Mouse (Mus musculus): ENCODE data around the gene Lck. TPM values are rescaled to one million over a fixed set of nuclear protein-coding genes. Genes with fewer than 3 reads are reported as not detected.

Lck gene
- polyA plus RNA-seq, 1 experiment, result 109 TPM

DNA sequence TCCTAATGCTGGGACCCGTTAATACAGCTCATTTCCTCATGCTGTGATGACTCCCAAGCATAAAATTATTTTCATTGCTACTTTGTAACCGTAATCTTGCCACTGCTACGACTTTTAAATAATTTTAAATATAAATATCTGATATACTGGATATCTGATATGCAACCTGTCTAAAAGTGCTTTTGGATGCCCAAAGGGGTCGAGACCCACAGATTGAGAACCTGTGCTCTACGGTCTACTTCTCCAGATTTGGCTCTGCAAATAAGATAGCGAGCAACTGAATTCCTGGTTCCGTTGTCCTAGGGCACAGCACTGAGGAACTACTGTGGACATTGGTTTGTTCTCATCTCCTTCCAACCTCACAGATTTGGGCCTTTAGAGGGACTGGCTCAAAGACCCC lies 4.2 kb upstream of the Lck start:
- Histone ChIP-seq H3K27ac (ENCODE audit: insufficient read depth, low read length) (no peak overlapping the region), H3K27me3 (ENCODE audit: control insufficient read depth, insufficient read depth, low read length) (no peaks in the 10 kb centered on the region), H3K36me3 (ENCODE audit: control insufficient read depth, insufficient read depth, low read length) (no peaks in the 10 kb centered on the region), H3K4me3 (ENCODE audit: extremely low read depth, insufficient read depth, insufficient read length) (no peak overlapping the region), H3K4me1 (ENCODE audit: control insufficient read depth, insufficient read depth, insufficient read length) (peaks cover 26% of the 10 kb centered on the region; the same call in 1 of the 2 replicates)
- no peak for TF ChIP-seq POLR2A (IDR thresholded peaks at IDR 0.05; ENCODE audit: low read depth, low read length)
- DNase-seq (ENCODE audit: low read depth in 1 of 2, low spot score in 2 of 2), result no peak
- 82% methylated on average over 7 of the region's 7 CpGs for WGBS

DNA sequence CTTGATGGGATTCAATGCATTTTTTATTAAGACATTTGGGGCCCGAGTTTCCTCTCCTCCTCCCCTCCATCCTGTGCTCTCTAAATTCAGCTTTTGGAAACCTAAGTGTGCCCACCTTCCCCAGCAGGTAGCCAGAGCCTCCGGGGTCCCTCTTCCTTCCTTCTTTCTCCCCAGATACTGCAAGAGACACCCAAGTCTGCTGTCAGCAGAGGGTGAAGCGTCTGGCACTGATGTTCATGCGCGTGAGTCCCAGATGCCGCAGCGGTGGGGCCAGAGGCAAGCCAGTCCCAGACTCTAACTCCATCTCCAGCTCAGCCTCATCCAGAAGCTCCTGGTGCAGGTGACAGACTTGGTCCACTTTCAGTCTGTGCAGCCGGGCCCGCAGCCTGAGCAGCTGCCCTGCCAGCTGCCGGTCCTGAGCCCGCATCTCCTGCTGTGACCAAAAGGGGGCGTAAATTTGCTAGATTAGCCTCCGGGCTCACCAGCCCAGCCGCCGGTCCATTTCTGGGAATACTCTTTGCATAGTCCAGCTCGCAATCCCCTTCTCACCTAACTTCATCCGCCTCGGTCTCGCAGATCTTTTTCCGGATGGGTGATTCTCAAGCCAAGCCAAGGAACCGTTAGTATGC lies 3.5 kb upstream of the Lck start:
- TF ChIP-seq CTCF (IDR thresholded peaks at IDR 0.05; ENCODE audit: extremely low read depth, insufficient read depth, insufficient read length, insufficient replicate concordance) (peak; percentile 63), POLR2A (IDR thresholded peaks at IDR 0.05; ENCODE audit: low read depth, low read length) (no peak)
- no peaks in the 10 kb centered on the region for H3K36me3 ChIP-seq (ENCODE audit: control insufficient read depth, insufficient read depth, low read length)
- H3K27ac ChIP-seq (ENCODE audit: insufficient read depth, low read length), result peak overlapping the region; percentile 35
- H3K27me3 ChIP-seq (ENCODE audit: control insufficient read depth, insufficient read depth, low read length), result no peaks in the 10 kb centered on the region
- WGBS, result 22% methylated on average over 21 of the region's 21 CpGs
- peak overlapping the region; percentile 29 for H3K4me3 ChIP-seq (ENCODE audit: extremely low read depth, insufficient read depth, insufficient read length)
- peaks cover 26% of the 10 kb centered on the region; the same call in 1 of the 2 replicates for H3K4me1 ChIP-seq (ENCODE audit: control insufficient read depth, insufficient read depth, insufficient read length)
- peak in 1 of 2 experiments; percentile 79 for DNase-seq (ENCODE audit: low read depth in 1 of 2, low spot score in 2 of 2)

GRCm38 (mm10) chr4:129575171-129575844 lies 1.9 kb upstream of the Lck start:
- H3K36me3 ChIP-seq (ENCODE audit: control insufficient read depth, insufficient read depth, low read length), result no peaks in the 10 kb centered on the region
- peak; percentile 89 to 95 for DNase-seq (ENCODE audit: low read depth in 1 of 2, low spot score in 2 of 2)
- peak overlapping the region; percentile 98 for H3K27ac ChIP-seq (ENCODE audit: insufficient read depth, low read length)
- H3K4me1 ChIP-seq (ENCODE audit: control insufficient read depth, insufficient read depth, insufficient read length), result peaks cover 25% of the 10 kb centered on the region; the same call in 1 of the 2 replicates
- WGBS, result 4% methylated on average over 7 of the region's 8 CpGs
- H3K4me3 ChIP-seq (ENCODE audit: extremely low read depth, insufficient read depth, insufficient read length), result peak overlapping the region; percentile 34
- no peaks in the 10 kb centered on the region for H3K27me3 ChIP-seq (ENCODE audit: control insufficient read depth, insufficient read depth, low read length)
- TF ChIP-seq POLR2A (IDR thresholded peaks at IDR 0.05; ENCODE audit: low read depth, low read length) (peak; percentile 12), CTCF (IDR thresholded peaks at IDR 0.05; ENCODE audit: extremely low read depth, insufficient read depth, insufficient read length, insufficient replicate concordance) (no peak)

DNA sequence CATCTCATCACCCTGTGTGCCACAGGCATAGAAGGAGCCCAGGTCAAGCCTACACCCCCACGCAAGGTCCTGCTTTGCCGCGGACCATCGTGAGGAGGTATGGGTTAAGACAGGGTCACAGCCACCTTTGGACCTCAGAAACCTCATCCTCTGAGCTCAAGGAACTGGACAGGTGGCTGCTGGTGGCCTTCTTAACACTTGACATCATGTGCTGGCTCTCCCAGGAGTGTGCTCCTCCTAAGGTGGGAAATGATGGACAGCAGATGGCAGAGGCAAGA lies 409 bp downstream of the Lck start:
- no peak for DNase-seq (ENCODE audit: low read depth in 1 of 2, low spot score in 2 of 2)
- Histone ChIP-seq H3K36me3 (ENCODE audit: control insufficient read depth, insufficient read depth, low read length) (no peaks in the 10 kb centered on the region), H3K27me3 (ENCODE audit: control insufficient read depth, insufficient read depth, low read length) (no peaks in the 10 kb centered on the region), H3K27ac (ENCODE audit: insufficient read depth, low read length) (peak overlapping the region; percentile 88), H3K4me3 (ENCODE audit: extremely low read depth, insufficient read depth, insufficient read length) (peak overlapping the region; percentile 58), H3K4me1 (ENCODE audit: control insufficient read depth, insufficient read depth, insufficient read length) (peaks cover 21% of the 10 kb centered on the region; the same call in 1 of the 2 replicates)
- 89% methylated on average over 4 of the region's 4 CpGs for WGBS
- TF ChIP-seq POLR2A (IDR thresholded peaks at IDR 0.05; ENCODE audit: low read depth, low read length) (no peak), CTCF (IDR thresholded peaks at IDR 0.05; ENCODE audit: extremely low read depth, insufficient read depth, insufficient read length, insufficient replicate concordance) (no peak)

DNA sequence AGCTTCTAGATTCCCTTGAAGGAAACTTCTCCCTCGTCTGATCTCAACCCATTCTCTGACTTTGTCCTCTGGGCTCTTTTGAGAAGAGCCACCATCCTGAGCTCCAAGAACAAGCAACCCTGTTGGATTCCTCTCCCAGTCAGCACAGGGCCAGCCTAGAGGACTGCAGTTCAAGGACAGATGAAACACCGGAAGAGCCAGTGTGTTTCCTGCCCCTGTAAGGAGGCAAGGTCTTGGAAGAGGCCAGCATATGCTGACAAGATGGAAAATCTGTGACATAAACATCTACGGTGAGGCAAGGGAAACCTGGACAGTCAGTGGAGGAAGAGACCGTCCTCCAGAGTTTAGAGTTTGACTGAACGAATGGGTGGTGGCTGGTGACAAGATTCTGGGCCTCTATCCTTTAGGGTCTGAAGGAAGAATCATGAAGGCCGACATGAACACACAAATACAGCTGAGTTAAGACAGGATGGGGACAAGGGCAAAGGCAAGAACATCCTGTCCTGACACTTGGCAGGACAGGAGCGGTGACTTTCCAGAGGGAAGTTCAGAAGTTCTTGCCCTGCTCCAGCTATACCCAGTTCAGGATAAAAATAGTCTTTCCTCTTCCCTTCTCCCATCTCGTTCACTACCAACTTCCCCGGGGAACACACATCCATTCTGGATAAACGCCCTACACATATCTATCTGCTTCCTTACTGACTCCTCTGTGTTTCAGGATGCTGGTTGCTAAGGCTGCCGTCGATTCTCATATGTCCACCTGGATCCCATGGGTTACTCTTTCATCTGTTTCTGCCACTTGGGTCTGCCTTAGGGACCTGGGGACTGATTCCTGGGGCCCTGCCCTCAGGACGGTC lies 977 bp downstream of the Lck start:
- 66% methylated on average over 13 of the region's 13 CpGs for WGBS
- peak overlapping the region; percentile 88 for H3K27ac ChIP-seq (ENCODE audit: insufficient read depth, low read length)
- H3K4me3 ChIP-seq (ENCODE audit: extremely low read depth, insufficient read depth, insufficient read length), result peak overlapping the region; percentile 58

GRCm38 (mm10) chr4:129571551-129572084 lies 1.8 kb downstream of the Lck start:
- Histone ChIP-seq H3K27ac (ENCODE audit: insufficient read depth, low read length) (peak overlapping the region; percentile 88), H3K4me1 (ENCODE audit: control insufficient read depth, insufficient read depth, insufficient read length) (peaks cover 18% of the 10 kb centered on the region; the same call in 1 of the 2 replicates), H3K27me3 (ENCODE audit: control insufficient read depth, insufficient read depth, low read length) (no peaks in the 10 kb centered on the region), H3K4me3 (ENCODE audit: extremely low read depth, insufficient read depth, insufficient read length) (peak overlapping the region; percentile 58; the same call in 1 of the 2 replicates), H3K36me3 (ENCODE audit: control insufficient read depth, insufficient read depth, low read length) (no peaks in the 10 kb centered on the region)
- no peak for DNase-seq (ENCODE audit: low read depth in 1 of 2, low spot score in 2 of 2)
- WGBS, result 65% methylated on average over 8 of the region's 8 CpGs
- TF ChIP-seq POLR2A (IDR thresholded peaks at IDR 0.05; ENCODE audit: low read depth, low read length), result no peak
- no peak for TF ChIP-seq CTCF (IDR thresholded peaks at IDR 0.05; ENCODE audit: extremely low read depth, insufficient read depth, insufficient read length, insufficient replicate concordance)

More for the DNA sequence above, 977 bp downstream of the Lck start:
- TF ChIP-seq CTCF (IDR thresholded peaks at IDR 0.05; ENCODE audit: extremely low read depth, insufficient read depth, insufficient read length, insufficient replicate concordance) (no peak), POLR2A (IDR thresholded peaks at IDR 0.05; ENCODE audit: low read depth, low read length) (no peak)
- DNase-seq (ENCODE audit: low read depth in 1 of 2, low spot score in 2 of 2), result no peak
- no peaks in the 10 kb centered on the region for H3K36me3 ChIP-seq (ENCODE audit: control insufficient read depth, insufficient read depth, low read length)
- no peaks in the 10 kb centered on the region for H3K27me3 ChIP-seq (ENCODE audit: control insufficient read depth, insufficient read depth, low read length)
- H3K4me1 ChIP-seq (ENCODE audit: control insufficient read depth, insufficient read depth, insufficient read length), result peaks cover 21% of the 10 kb centered on the region; the same call in 1 of the 2 replicates

All from spleen, adult 2 months (tissue).